Mouse (Mus musculus) brown adipose tissue, adult 24 weeks (tissue): ENCODE results near the gene Sdc1. TPM values are rescaled to one million over a fixed set of nuclear protein-coding genes. Genes with fewer than 3 reads are reported as not detected.

Experiments used
- H3K27ac ChIP-seq: fragments of 200-500 bp; replicated peaks from 2 replicates; pipeline ENCODE4 v1.5.1; 2012; ENCODE audit warnings: low read depth, mild to moderate bottlenecking, low read length
- H3K4me1 ChIP-seq: fragments of 200-500 bp; 2 replicates; pipeline ENCODE4 v1.6.1; 2012; ENCODE audit warnings: low read length, mixed read lengths; ENCODE audit not compliant: control insufficient read depth, insufficient read depth, insufficient read length
- H3K4me3 ChIP-seq: fragments of 200-500 bp; 2 replicates; pipeline ENCODE4 v1.5.1; 2012; ENCODE audit warnings: low read depth, mild to moderate bottlenecking, low read length, moderate library complexity; ENCODE audit not compliant: insufficient read depth
- polyA plus RNA-seq: library from polyadenylated mRNA; stranded (reverse); fragments of >200 nt; gene quantifications from 2 replicates; pipeline ENCODE4 v1.2.4, GENCODE M21; 2012; ENCODE audit not compliant: missing spikeins, insufficient read depth, insufficient read length

Sdc1 gene
- 1.7 and 2.8 TPM in 2 replicates for polyA plus RNA-seq

- no peak within 1 kb of the TSS for H3K27ac ChIP-seq
- H3K4me3 ChIP-seq: peak within 1 kb of the TSS; percentile 70
- H3K4me1 ChIP-seq: peaks cover 4% of the 10 kb centered on the region; the same call in 1 of the 2 replicates
These were observed at the start of gene Sdc1 for GRCm38 (mm10) chr12:8770946-8771843. Gene Sdc1, plus strand, starts transcription at chr12:8771323.

DNA sequence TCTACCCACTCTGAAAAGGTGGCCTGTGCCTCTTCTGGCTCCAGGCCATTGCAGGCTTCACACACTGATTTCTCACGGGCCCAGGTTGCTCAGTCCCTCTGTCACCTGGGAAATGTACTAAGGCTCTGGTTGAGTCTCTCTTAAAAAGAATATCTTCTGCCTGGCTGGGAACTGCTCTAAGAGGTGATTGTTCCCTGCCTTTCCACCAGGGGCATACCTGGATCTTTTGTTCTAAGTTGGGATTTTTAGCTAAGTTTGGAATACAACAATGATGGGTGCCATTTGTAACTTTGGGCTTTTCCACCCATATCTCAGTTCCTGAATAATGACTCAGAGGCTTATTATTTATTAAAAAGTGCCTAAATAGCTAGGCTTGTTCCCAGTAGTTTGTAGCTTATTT, 44.2 kb upstream of the Sdc1 start:
- Histone ChIP-seq H3K4me1 (no peaks in the 10 kb centered on the region), H3K27ac (no peak overlapping the region)

GRCm38 (mm10) chr12:8728739-8729138, 42.4 kb upstream of the Sdc1 start:
- Histone ChIP-seq H3K27ac (no peak overlapping the region), H3K4me3 (no peak overlapping the region), H3K4me1 (no peaks in the 10 kb centered on the region)

More for the DNA sequence above, 44.2 kb upstream of the Sdc1 start:
- H3K4me3 ChIP-seq: no peak overlapping the region

- Histone ChIP-seq H3K27ac (no peak overlapping the region), H3K4me3 (no peak overlapping the region), H3K4me1 (no peaks in the 10 kb centered on the region)
These were observed 17.5 kb upstream of the Sdc1 start for GRCm38 (mm10) chr12:8753654-8754053.

GRCm38 (mm10) chr12:8754116-8754515, 17.0 kb upstream of the Sdc1 start:
- Histone ChIP-seq H3K4me1 (no peaks in the 10 kb centered on the region), H3K27ac (no peak overlapping the region), H3K4me3 (no peak overlapping the region)

- Histone ChIP-seq H3K4me1 (no peaks in the 10 kb centered on the region), H3K27ac (no peak overlapping the region), H3K4me3 (no peak overlapping the region)
These were observed 13.1 kb upstream of the Sdc1 start for GRCm38 (mm10) chr12:8758029-8758428.

- Histone ChIP-seq H3K4me3 (no peak overlapping the region), H3K4me1 (no peaks in the 10 kb centered on the region), H3K27ac (no peak overlapping the region)
These were observed 12.0 kb upstream of the Sdc1 start for GRCm38 (mm10) chr12:8759115-8759514.

DNA sequence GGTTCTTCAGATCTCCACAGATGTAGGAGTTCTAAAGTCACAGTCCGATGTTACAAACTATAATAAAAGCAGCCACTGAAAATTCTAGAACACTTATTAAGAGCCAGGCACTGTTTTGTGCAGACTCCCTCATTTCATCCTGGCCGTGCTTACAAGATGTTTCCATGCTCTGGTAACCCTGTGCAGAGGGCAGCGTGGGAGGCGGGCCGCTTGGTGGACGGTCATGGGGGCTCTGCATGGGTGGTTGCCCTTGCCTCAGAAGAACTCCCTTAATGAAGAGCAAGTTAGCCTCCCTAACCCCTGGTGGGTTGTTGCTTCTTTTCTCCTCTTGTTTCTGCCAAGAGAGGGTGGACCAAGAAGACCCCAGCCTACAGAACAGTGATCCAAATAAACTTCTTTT, 11.3 kb upstream of the Sdc1 start:
- Histone ChIP-seq H3K27ac (no peak overlapping the region), H3K4me3 (no peak overlapping the region), H3K4me1 (no peaks in the 10 kb centered on the region)

GRCm38 (mm10) chr12:8760561-8760960, 10.6 kb upstream of the Sdc1 start:
- Histone ChIP-seq H3K27ac (no peak overlapping the region), H3K4me3 (no peak overlapping the region), H3K4me1 (no peaks in the 10 kb centered on the region)

- Histone ChIP-seq H3K27ac (no peak overlapping the region), H3K4me3 (no peak overlapping the region), H3K4me1 (no peaks in the 10 kb centered on the region)
These were observed 10.1 kb upstream of the Sdc1 start for GRCm38 (mm10) chr12:8761058-8761457.

DNA sequence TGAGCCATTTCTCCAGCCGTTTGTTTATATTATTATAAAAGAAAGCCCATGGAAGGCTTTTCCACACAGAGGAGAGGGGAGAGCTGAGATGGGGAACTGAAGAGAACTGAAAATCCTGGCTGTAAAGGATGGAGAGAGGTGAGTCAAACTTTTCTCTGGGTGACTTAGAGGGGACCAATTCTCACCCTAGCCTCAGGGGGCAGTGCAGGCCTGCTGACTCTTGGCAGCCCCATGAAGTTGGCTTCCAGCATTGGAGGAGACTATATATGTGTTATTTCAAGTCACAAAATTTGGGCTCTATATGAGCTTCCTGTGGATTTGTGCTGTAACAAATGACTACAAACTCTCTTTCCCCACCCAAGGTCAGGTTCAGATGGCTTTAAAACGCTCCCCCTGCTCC, 8.5 kb upstream of the Sdc1 start:
- no peak overlapping the region for H3K4me3 ChIP-seq
- no peak overlapping the region for H3K27ac ChIP-seq
- no peaks in the 10 kb centered on the region for H3K4me1 ChIP-seq

DNA sequence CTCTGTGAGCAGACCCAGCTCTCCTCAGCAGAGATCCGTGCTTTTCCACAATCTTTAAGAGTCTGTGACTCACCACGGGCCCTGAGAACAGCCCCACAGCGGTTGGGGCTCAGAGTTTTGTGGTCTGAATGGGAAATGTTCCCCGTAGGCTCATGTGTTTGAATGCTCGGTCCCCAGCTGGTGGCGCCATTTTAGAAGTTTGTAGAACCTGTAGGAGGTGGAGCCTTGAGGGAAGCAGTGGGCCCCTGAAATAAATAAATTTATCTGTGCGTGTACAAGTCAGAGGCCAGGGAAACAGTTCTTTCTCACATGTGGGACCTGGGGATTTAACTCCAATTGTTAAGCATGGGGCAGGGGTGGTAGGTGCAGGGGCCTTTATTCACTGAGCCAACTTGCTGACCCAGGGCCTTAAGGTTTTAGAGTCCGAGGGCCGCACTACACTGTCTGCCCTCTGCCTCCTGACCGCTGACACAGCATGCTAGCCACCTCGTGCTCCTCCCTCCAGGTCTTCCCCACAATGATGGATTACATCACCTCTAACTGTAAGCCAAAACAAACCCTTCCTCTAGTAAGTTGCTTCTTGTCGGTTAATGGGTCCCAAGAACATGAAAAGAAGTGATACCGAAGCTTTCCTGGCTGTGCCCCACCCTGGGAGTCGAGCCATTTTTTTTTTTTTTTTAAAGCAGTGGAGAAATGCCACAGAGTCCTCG, 6.7 kb upstream of the Sdc1 start:
- no peak overlapping the region for H3K4me3 ChIP-seq
- H3K4me1 ChIP-seq: no peaks in the 10 kb centered on the region
- H3K27ac ChIP-seq: no peak overlapping the region

DNA sequence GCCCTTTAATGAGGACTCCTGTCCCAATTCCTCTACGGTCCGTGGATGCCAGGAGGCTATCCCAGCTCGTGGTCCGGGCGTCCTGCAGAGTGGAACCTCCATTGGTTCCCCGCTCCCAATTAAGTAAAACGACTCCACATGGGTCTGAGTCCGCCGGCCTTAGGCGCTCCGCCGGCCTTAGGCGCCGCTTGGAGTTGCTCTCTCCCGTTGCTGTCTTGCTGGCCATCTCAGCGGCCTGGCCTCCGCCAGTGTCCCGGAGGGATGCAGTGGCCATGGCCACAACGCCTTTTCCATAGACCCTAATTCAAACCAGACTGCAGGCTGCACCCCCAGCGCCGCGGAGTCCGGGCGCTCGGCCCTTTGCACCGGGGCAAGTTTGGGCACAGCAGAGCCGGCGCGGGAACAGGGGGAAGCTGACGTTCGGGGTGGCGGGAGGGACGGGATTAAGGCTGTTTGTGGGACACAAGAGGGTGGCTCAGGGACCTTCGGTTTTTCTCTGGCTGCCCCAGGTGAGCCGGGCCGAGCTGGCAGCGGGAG, 789 bp downstream of the Sdc1 start:
- H3K4me3 ChIP-seq: peak overlapping the region; percentile 63
- H3K27ac ChIP-seq: no peak overlapping the region
- H3K4me1 ChIP-seq: peaks cover 4% of the 10 kb centered on the region; the same call in 1 of the 2 replicates

DNA sequence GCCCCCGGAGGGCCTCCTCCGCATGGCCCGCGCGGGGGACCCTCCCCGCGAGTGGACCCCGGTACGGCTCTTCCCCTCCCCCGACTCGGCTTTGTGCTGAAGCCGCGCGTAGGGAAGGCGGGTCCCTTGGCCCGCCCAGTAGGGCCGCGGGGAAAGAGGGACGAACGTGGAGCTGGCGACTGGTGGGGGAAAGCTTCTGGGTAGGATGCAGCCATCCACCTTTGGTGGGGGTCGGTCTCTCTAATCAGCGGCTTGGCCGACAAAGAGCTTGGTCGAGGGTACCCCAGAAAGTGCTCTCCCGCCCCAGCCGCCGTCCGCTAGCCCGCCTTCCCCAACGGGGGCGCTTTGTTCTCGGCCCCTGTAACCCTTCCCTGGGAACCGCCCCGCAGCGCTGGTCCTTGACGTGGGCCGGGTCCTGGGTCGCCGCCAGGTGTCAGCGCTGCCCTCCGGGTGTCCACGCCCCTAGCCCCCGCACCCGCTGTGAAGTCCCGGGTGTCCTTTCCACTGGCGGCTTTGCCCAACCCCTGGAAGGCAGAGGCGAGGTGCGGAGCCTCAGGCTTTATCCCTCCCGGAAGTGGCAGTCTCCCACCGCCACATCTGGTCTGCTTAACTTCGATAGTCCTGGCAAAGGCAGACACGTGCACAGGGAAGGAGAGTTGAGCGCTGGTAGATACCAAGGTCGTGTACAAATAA, 1.5 kb downstream of the Sdc1 start:
- no peak overlapping the region for H3K27ac ChIP-seq

DNA sequence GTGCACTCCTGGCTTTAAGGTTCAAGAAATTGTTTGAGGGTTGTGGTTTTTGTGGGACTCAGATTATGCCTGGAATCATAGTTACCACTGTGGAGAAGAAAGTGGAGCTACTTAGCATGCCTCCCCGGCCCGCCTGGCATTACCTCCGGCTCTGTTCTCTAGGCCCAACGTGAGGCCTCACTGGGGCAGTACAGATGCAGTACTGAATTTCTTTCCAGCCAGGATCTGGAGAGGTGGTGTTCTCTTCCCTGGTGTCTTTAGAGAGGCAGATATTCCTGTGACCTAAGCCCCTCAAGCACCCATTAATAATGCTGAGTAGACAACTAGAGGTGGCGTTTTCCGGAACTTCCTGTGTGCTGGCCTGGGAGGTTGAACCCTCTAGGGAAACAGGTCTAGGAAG, 2.2 kb downstream of the Sdc1 start:
- Histone ChIP-seq H3K27ac (no peak overlapping the region), H3K4me3 (no peak overlapping the region), H3K4me1 (peaks cover 4% of the 10 kb centered on the region; the same call in 1 of the 2 replicates)

More for the DNA sequence above, 1.5 kb downstream of the Sdc1 start:
- Histone ChIP-seq H3K4me1 (peaks cover 4% of the 10 kb centered on the region; the same call in 1 of the 2 replicates), H3K4me3 (peak overlapping the region; percentile 63)
